Mouse (Mus musculus): ENCODE data around the gene Cited4.

GRCm38 (mm10) chr4:120716765-120717164, 50.4 kb downstream of the Cited4 start:
- TF ChIP-seq FLI1 (IDR thresholded peaks at IDR 0.05; ENCODE audit: low read length) (no peak), GATA1 (IDR thresholded peaks at IDR 0.05; ENCODE audit: borderline replicate concordance, low read length) (no peak)

All from megakaryocyte, embryonic 14.5 days (primary cell).